Mouse (Mus musculus) regulatory T cell (primary cell): ENCODE results near the gene Mrpl47.

Source experiments
- in situ Hi-C: fragments of 300-600 bp; cut with MboI, MseI; formaldehyde crosslinking; loops from one replicate; pipeline ENCODE4 v1.15.1; 2025; ENCODE audit warnings: high pct_unique_total_duplicates

The Mrpl47 gene

GRCm38 (mm10) chr3:32708368-32709231 is 28.8 kb downstream of the Mrpl47 start:
- in situ Hi-C loops, result loop anchor here (10.0 to 25.0 kb wide), 2 partner anchors 184 to 1746 kb away; partner anchors contain the start of genes Mfn1 and Phc3

- in situ Hi-C loops, result loop anchor here (10.0 to 25.0 kb wide), 2 partner anchors 183 to 1746 kb away; partner anchors contain the start of genes Mfn1 and Phc3
Observed at GRCm38 (mm10) chr3:32708052-32708367, 29.4 kb downstream of the Mrpl47 start.

DNA sequence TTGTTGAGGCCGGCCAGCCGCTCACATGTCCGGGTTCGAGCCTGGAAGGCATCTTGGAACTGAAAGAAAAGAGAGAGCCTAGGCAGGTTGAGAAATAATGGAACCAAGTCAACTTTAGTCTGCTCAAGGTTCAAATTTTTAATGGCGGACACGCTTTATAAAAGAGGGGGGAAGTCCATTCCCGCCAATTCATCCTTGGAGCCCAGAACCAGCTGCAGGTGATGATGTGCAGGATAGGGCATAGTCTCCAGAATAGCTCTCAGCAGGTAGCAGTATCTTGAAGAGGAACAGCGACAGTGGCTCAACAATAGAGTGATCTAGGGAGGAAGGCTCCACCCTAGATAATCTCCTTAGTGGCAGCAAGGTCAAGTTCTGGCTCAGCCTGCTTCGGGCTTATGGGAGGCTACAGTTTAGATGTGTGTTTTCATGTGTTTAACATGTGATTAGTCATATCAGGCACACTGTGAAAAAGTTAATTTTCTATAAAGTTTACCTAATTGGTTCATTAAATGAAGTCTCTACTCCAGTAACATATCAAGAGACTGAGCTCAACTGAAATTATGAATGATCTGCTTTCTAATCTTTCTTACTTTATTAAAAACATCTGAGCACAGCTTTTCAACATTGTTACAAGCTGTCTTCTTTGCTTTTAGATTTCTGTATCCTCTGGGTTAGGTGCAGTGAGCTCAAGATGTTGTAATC is 31.6 kb downstream of the Mrpl47 start, which contains the start of gene Actl6a:
TSS of gene Actl6a (plus strand) at position 652 of the 702 bp plus-strand sequence.
- in situ Hi-C loops, result loop anchor here (10.0 to 25.0 kb wide), 2 partner anchors 181 to 1743 kb away; partner anchors contain the start of genes Mfn1 and Phc3

GRCm38 (mm10) chr3:32704632-32705031 is 32.8 kb downstream of the Mrpl47 start:
- in situ Hi-C loops, result loop anchor here (10.0 to 25.0 kb wide), 2 partner anchors 180 to 1742 kb away; partner anchors contain the start of genes Mfn1 and Phc3

DNA sequence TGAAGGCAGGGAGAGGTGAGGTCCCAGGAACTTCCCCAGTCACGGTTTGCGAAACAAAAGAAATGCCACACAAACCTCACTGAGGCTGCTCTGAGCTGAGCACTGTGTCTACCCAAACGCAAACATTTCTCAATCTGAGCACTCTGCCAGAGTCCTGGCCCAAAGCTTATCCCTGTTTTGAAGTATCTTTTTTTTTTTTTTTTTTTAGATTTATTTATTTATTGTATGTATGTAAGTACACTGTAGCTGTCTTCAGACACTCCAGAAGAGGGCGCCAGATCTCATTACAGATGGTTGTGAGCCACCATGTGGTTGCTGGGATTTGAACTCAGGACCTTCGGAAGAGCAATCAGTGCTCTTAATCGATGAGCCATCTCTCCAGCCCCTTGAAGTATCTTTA is 33.4 kb downstream of the Mrpl47 start:
- in situ Hi-C loops, result loop anchor here (10.0 to 25.0 kb wide), 2 partner anchors 179 to 1742 kb away; partner anchors contain the start of genes Mfn1 and Phc3

DNA sequence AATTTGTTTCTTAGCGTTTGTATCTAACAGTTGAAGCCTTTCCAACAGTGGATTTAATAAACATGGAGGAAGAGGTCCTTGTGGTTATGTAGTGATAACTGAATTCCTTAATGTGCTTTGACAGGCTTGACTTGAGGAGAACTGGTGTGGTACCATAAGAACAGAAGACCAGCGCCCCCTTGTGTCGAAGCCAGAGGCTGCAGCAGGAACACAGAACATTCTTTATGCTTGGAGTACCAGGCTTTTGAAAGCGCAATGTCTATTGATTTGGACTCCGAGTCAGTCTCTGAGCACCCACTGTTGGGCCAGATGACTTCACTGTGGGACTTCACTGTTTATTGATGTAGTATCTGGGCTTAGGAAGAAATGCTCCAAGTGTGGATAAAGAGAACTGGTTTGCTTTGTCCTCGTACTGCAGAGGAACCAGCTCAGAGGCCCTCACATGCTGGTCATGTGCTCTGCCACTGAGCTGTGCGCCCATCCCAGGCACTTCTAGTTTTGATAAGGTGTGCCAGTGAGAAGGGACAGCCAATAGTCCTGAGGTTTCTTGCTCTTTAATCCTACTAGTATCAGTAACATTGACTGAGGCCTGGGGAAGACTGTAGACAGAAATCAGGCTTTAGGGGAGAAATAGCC is 39.1 kb downstream of the Mrpl47 start:
- in situ Hi-C loops, result loop anchor here (10.0 kb wide), 1 partner anchor 334 kb away; the partner anchor contains the start of gene Zmat3

DNA sequence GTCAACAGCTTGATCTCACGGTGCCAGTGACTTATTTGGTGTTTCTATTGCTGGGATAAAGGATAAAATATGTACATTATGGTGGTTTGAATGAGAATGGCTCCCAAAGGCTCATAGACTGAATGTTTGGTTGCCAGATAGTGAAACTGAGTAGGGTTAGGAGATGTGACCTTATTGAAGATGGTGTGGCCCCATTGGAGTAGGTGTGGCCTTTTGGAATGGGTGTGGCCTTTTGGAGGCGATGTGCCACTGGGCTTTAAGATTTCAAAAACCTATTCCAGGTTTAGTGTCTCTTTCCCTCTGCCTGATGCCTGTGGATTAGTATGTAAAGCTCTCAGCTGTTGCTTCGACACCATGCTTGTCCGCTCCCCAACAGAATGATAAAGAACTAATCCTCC is 41.8 kb downstream of the Mrpl47 start:
- in situ Hi-C loops, result loop anchor here (10.0 kb wide), 1 partner anchor 331 kb away; the partner anchor contains the start of gene Zmat3

DNA sequence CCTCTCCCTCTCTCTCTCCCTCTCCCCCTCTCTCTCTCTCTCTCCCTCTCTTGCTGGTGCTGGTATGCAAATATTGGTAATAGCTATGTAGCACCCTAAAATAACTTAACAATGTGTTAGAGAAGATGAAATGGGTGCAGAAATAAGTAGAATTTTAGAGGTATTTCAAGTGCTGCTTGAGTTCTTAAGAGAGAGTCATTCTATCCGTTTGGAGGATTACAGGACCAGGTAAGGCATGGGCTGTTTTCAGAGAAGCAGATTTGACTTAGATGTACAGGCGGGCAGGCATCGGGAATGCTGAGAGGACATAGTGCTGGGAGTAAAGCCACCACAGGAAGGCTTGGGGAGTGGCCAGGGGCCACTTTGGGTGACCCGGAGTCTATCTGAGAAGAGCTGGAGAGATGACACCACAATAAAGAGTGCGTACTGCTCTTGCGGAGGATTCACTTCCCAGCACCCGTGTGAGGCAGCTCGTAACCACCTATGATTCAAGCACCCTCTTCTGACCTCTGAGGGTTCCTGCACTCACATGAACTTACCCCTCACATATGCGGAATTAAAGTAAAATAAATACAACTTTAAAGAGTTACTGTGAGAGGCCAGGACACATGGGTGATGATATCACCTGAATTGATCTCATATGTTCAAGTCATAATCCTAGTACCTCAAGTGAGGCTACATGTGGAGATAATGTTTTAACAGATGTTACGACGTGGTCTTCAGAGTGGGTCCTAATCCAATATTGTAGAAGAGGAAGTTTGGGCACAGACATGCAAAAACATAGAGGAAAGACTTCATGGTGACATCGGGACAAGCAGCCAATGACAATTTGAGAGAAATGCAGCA is 42.4 kb downstream of the Mrpl47 start:
- in situ Hi-C loops, result loop anchor here (5.0 to 10.0 kb wide), 2 partner anchors 83 to 330 kb away; partner anchors contain the start of gene Zmat3

DNA sequence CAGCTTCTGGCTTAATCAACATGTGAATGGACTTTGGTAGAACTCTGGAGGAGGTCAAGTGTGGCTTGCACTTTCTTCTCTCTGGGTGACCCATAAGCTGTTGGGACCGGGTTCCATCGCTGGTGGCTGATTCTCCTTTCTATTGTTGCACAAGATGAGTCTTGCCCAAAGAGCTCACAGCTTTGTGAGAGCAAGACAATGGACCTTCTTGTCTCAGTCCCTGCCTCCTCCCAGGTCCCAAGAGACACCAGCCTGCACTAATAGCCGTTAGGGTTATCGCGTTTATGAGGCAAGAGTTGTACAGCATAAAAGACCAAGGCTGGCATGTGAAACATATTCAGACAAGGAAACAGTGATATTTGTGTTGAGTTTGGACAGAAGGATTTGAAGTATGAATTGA is 43.2 kb downstream of the Mrpl47 start:
- in situ Hi-C loops, result loop anchor here (5.0 to 10.0 kb wide), 2 partner anchors 82 to 329 kb away; partner anchors contain the start of gene Zmat3

- in situ Hi-C loops, result loop anchor here (5.0 to 10.0 kb wide), 2 partner anchors 80 to 327 kb away; partner anchors contain the start of gene Zmat3
Observed at GRCm38 (mm10) chr3:32691841-32692240, 45.6 kb downstream of the Mrpl47 start.

- in situ Hi-C loops, result loop anchor here (5.0 to 10.0 kb wide), 2 partner anchors 79 to 326 kb away; partner anchors contain the start of gene Zmat3
Observed at GRCm38 (mm10) chr3:32690901-32691300, 46.5 kb downstream of the Mrpl47 start.

- in situ Hi-C loops, result loop anchor here (5.0 to 10.0 kb wide), 2 partner anchors 78 to 325 kb away; partner anchors contain the start of gene Zmat3
Observed at GRCm38 (mm10) chr3:32690008-32690407, 47.4 kb downstream of the Mrpl47 start.

- in situ Hi-C loops, result no loop called here
Observed at GRCm38 (mm10) chr3:32689567-32689999, 47.8 kb downstream of the Mrpl47 start.

DNA sequence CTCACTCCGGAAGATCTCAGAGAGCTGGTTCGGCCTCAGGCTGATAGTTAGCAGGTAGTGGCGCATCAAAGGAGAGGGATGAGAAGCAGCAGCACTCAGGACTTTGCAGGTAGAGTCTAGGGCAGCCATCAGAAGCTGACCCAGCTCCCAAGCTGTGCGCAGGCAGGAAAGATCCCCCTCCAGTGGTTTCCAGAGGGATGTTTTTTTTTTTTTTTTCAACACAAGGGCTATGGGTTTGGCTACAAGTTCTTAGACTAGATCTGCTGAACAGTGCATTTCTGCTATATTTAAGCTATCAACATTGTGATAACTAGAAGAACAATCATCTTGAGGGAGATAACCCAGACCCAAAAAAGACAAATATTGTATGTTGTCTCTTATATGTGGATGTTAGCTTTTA is 50.2 kb downstream of the Mrpl47 start:
- in situ Hi-C loops, result no loop called here

DNA sequence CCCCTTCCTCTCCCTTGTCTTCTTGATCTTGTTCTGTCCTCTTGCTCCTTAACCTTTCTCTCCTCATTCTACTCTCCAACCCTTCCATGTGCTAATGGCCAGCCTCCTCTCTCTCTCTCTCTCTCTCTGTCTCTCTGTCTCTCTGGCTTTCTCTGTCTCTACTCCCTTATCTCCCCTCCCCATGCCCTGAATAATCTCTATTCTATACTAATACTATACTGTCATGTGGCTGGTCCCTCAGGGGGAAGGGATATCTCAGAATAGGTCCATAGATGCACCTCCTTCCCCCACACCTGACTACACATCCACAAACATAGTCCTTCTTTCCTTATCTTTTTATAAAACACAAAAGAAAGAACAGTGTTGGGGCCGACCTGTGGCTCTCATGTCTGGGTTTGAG is 50.9 kb downstream of the Mrpl47 start:
- in situ Hi-C loops, result no loop called here

GRCm38 (mm10) chr3:32684631-32685030 is 52.8 kb downstream of the Mrpl47 start:
- in situ Hi-C loops, result no loop called here

- in situ Hi-C loops, result no loop called here
Observed at GRCm38 (mm10) chr3:32682910-32683531, 54.4 kb downstream of the Mrpl47 start.

GRCm38 (mm10) chr3:32676393-32676792 is 61.0 kb downstream of the Mrpl47 start:
- in situ Hi-C loops, result no loop called here
